Mouse (Mus musculus) erythroblast, embryonic 14.5 days (primary cell): ENCODE measurements around the gene Mllt10.

ENCODE experiments used
- GATA1 ChIP-seq: IDR thresholded peaks from 2 replicates; pipeline ENCODE4 v1.6.1; 2012; ENCODE audit warnings: low read length, inconsistent platforms, mixed read lengths
- TAL1 ChIP-seq: IDR thresholded peaks from 3 replicates; pipeline ENCODE4 v1.6.1; 2012; ENCODE audit warnings: low read length, inconsistent platforms, mixed read lengths

- TF ChIP-seq TAL1 (no peak), GATA1 (no peak)
Measured at GRCm38 (mm10) chr2:18180323-18180722, 125.3 kb downstream of the Mllt10 start.
